Mouse (Mus musculus): Measurements from ENCODE around the gene Comt.
A peak's percentile ranks its signal among the peaks of the same experiment; 100 is the strongest.

The Comt gene

GRCm38 (mm10) chr16:18426802-18427280 is at the start of gene Comt:
TSS of gene Comt (minus strand) at chr16:18426852.
- no peak for DNase-seq (ENCODE audit: low read depth, low spot score)

- DNase-seq (ENCODE audit: low read depth, low spot score) = no peak
Measured at GRCm38 (mm10) chr16:18474021-18474420, 47.4 kb upstream of the Comt start.

GRCm38 (mm10) chr16:18472976-18473375 is 46.3 kb upstream of the Comt start:
- no peak for DNase-seq (ENCODE audit: low read depth, low spot score)

- no peak for DNase-seq (ENCODE audit: low read depth, low spot score)
Measured at GRCm38 (mm10) chr16:18472416-18472815, 45.8 kb upstream of the Comt start.

GRCm38 (mm10) chr16:18471976-18472375 is 45.3 kb upstream of the Comt start:
- no peak for DNase-seq (ENCODE audit: low read depth, low spot score)

GRCm38 (mm10) chr16:18471381-18471955 is 44.8 kb upstream of the Comt start:
- no peak for DNase-seq (ENCODE audit: low read depth, low spot score)

GRCm38 (mm10) chr16:18470829-18471228 is 44.2 kb upstream of the Comt start:
- DNase-seq (ENCODE audit: low read depth, low spot score) = no peak

- DNase-seq (ENCODE audit: low read depth, low spot score) = no peak
Measured at GRCm38 (mm10) chr16:18464271-18464670, 37.6 kb upstream of the Comt start.

- DNase-seq (ENCODE audit: low read depth, low spot score) = no peak
Measured at GRCm38 (mm10) chr16:18462598-18462997, 35.9 kb upstream of the Comt start.

- DNase-seq (ENCODE audit: low read depth, low spot score) = no peak
Measured at GRCm38 (mm10) chr16:18462031-18462430, 35.4 kb upstream of the Comt start.

- DNase-seq (ENCODE audit: low read depth, low spot score) = no peak
Measured at GRCm38 (mm10) chr16:18460826-18461225, 34.2 kb upstream of the Comt start.

- DNase-seq (ENCODE audit: low read depth, low spot score) = peak; percentile 24
Measured at GRCm38 (mm10) chr16:18459955-18460370, 33.3 kb upstream of the Comt start.

- DNase-seq (ENCODE audit: low read depth, low spot score) = no peak
Measured at GRCm38 (mm10) chr16:18459335-18459954, 32.8 kb upstream of the Comt start.

GRCm38 (mm10) chr16:18458661-18459060 is 32.0 kb upstream of the Comt start:
- DNase-seq (ENCODE audit: low read depth, low spot score) = no peak

GRCm38 (mm10) chr16:18455407-18455806 is 28.8 kb upstream of the Comt start:
- DNase-seq (ENCODE audit: low read depth, low spot score) = no peak

- no peak for DNase-seq (ENCODE audit: low read depth, low spot score)
Measured at GRCm38 (mm10) chr16:18453846-18454245, 27.2 kb upstream of the Comt start.

- DNase-seq (ENCODE audit: low read depth, low spot score) = no peak
Measured at GRCm38 (mm10) chr16:18452361-18452862, 25.8 kb upstream of the Comt start.

- DNase-seq (ENCODE audit: low read depth, low spot score) = no peak
Measured at GRCm38 (mm10) chr16:18451486-18452181, 25.0 kb upstream of the Comt start.

- DNase-seq (ENCODE audit: low read depth, low spot score) = no peak
Measured at GRCm38 (mm10) chr16:18449005-18449404, 22.4 kb upstream of the Comt start.

GRCm38 (mm10) chr16:18448104-18448503 is 21.5 kb upstream of the Comt start:
- no peak for DNase-seq (ENCODE audit: low read depth, low spot score)

GRCm38 (mm10) chr16:18447243-18447642 is 20.6 kb upstream of the Comt start:
- no peak for DNase-seq (ENCODE audit: low read depth, low spot score)

GRCm38 (mm10) chr16:18443385-18443841 is 16.8 kb upstream of the Comt start:
- peak; percentile 82 for DNase-seq (ENCODE audit: low read depth, low spot score)

- DNase-seq (ENCODE audit: low read depth, low spot score) = no peak
Measured at GRCm38 (mm10) chr16:18436128-18436527, 9.5 kb upstream of the Comt start.
